Mouse (Mus musculus): ENCODE measurements around the gene Gskip.

GRCm38 (mm10) chr12:105678762-105679161 is 5.9 kb upstream of the Gskip start:
- TF ChIP-seq CTCF (IDR thresholded peaks at IDR 0.05; ENCODE audit: low read depth) = no peak
- no peak for TF ChIP-seq EP300 (IDR thresholded peaks at IDR 0.05; ENCODE audit: low read depth)

All from liver, embryonic 14.5 days (tissue).